Mouse (Mus musculus): Measurements from ENCODE around the gene D17Wsu92e.

Gene D17Wsu92e

DNA sequence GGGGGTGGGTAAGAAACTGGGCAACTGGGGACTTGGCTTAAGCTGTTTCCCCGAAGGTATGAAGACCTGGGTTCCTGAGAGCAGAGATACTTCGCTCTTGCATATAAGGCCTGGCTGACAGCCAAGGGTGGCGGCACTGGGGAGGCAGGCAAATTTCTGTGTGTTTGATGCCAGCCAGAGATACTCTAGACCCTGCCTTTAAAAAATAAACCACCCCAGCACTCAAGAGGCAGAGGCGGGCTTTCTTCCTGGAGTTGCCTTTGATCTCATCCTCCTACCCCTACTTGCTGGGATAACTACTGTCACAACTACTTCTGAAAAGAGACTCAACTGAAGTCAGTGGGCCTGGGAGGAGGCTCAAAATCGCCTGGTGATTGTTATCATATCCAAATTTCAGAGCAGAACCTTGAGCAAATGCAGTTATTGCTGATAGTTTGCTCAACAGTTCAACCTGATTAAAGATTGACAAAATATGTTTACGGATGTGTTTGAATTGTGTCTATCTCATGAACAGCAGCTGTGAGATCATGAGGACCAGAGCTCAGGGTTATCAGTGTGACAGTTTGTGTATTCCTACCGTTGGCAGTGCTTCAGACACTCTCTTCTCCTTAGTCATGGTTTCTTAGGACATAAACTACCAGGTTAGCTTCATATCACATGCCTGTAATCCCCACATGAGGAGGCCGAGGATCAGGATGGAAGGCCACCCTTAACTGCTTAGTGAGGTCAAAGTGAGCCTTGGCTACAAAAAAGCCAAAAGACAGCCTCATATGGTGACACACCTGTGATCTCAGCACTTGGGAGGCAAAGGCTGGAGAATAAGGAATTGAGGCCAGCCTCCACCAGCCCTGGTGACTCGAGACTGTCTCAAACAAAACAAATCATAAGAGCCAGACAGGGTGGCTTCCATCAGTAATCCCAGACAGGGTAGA, 1.2 kb upstream of the D17Wsu92e start:
- no peak for DNase-seq (ENCODE audit: low read depth, low spot score)

DNA sequence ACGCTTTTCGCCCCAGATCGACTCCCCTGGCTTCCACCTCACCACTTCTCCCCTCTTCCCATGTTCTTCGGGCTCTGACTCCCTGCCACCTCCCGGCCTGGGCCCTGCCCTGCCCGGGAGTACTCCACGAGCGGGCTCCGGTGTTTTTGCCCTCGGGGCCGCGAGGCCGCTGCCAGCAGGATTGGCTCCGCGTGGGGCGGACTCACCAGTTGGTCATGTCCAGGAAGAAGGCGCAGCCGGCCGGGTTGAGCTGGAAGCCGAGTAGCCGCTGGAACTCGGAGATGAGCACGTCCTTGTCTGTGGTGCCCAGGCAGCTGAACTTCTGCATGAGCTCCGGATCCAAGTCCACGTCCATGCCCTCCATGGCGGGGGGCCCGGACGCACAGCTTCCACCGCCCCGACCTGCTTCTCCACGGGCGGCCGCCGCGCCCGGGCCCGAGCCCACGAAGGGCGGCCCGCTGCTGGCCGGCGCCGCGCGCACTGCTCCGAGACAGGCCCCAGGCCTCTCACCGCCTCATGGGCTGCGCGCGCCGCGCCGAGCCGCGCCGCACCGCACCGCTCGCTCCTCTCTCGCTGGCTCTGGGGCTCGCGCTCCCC, 379 bp downstream of the D17Wsu92e start:
- DNase-seq (ENCODE audit: low read depth, low spot score) = no peak

DNA sequence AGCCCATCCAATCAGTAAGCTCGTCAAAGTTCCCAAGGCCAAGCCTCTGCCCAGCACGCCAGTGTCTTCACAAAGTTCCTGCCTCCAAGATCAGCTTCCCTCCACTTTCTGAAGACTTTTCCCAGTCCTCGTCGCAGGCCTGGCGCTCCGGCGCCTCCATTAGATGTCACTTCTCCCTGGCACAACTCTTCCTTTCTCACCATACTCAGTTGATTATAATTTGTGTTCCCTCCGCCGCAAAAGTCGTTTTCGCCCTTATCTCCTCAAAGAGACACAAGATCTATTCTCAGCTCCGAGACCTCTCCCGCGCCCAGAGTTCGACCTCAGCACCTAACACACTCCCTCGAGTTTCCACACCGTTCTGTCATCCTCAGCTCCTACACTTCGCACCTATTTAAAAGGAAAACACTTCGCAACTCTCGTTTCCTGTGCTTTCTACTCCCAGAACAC, 902 bp downstream of the D17Wsu92e start:
- no peak for DNase-seq (ENCODE audit: low read depth, low spot score)

DNA sequence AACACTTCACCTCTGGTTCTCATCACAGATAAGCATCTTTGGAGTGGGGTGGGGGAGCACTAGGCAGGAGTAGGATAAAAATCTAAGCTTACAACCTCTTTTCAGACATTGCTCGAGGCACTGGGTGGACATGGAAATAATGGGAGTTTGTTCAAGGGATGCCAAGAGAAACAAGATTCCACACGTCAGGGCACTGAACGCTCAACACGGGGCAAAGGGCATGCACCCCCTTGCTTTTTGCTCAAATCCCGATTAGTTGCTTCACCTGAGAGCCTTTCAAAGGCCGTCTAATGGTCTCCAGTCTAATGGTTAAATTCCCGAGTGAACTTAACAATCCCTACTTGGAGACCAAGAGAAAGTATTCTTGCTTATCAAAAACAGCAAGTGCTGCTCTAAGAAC, 1.4 kb downstream of the D17Wsu92e start:
- no peak for DNase-seq (ENCODE audit: low read depth, low spot score)

DNA sequence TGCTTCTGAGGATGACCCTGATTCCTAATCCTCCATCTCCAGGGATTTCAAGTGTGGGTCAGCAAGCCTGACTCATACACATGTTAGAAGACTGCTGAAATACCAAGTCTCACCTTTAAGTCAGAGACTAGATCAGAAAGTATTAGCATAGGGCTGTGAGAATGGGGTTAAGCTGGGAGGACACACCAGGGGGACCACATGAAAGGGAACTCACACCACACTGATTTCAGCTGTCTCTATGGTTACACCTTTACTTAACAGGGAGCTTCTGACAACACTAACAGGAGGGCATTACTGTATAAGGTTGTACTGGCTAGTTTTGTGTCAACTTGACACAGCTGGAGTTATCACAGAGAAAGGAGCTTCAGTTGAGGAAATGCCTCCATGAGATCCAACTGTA, 5.8 kb downstream of the D17Wsu92e start:
- DNase-seq (ENCODE audit: low read depth, low spot score) = no peak

DNA sequence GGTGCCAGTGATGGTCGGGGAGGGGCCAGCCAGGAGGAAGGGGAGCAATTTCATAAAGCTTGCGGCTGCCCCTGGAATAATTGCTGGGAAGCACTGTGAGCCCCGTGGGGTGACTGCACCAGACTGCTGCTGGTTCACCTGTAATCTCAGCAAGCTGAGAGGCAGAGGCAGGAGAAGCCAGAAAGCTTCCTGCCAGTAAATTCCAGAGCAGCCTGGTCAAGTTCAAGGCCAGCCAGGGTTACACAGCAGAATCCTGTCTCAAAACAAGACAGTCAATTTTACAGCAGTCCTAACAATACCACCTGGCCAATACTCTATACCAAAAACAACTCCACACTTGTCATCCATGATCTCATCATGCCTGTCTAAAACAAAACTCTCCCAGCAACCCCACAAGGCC, 8.5 kb downstream of the D17Wsu92e start:
- no peak for DNase-seq (ENCODE audit: low read depth, low spot score)

DNA sequence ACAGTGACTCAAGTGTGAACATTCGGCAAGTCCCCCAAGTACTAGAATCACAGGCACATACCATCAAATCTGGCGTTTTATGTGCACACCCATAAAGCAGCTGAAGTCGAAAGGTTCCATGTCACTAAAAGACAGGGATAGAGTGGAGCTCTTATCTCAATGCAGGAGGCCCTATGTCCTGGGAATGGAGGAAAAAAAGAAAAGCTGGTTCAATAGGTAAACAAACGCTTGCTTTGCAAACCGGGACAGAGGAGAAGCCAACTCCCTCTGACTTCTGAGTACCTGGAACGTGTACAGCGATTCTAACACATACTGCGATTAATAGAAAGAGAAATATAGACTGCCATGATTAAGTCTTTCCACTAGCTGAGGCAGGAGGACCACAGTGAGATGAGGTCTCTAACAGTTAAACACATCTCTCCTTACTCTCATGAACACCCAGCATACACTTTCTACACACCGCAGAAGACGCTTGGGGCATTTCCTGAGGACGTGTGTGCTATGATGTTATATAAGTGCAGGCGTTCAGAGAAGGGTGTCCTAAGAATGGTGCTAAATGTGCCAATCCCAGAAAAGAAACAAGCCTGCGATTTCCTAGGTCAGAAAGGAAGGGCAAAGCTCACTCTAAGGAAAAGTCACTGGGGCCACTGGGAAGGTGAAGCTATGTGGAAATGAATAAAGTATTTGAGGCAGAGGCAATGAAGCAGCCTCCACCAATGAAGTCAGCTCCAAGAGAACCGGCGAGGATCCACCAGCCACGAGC, 9.7 kb downstream of the D17Wsu92e start:
- no peak for DNase-seq (ENCODE audit: low read depth, low spot score)

DNA sequence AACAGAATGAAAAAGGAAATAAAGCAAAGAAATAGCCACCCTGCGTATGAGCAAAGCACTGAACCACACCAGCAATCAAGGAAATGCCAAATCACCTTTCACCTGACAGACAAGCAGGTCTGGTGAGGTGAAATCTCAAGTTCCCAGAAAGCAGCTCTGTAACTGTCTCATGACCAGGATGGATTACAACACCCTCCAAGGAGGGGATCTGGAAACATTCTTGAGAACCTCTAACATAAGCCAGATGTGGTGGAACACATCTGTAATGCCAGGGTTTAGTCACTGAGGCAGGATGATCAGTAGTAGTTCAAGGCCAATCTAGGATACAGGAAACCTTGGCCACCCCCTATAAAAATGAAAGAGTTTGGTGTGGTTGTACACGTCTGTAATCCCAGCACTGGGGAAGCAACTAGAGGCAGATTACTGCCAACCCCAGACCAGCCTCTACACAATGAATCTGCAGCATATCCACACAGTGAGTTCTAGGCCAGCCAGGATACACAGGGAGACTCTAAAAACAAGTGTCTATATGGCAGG, 12.8 kb downstream of the D17Wsu92e start:
- DNase-seq (ENCODE audit: low read depth, low spot score) = no peak

DNA sequence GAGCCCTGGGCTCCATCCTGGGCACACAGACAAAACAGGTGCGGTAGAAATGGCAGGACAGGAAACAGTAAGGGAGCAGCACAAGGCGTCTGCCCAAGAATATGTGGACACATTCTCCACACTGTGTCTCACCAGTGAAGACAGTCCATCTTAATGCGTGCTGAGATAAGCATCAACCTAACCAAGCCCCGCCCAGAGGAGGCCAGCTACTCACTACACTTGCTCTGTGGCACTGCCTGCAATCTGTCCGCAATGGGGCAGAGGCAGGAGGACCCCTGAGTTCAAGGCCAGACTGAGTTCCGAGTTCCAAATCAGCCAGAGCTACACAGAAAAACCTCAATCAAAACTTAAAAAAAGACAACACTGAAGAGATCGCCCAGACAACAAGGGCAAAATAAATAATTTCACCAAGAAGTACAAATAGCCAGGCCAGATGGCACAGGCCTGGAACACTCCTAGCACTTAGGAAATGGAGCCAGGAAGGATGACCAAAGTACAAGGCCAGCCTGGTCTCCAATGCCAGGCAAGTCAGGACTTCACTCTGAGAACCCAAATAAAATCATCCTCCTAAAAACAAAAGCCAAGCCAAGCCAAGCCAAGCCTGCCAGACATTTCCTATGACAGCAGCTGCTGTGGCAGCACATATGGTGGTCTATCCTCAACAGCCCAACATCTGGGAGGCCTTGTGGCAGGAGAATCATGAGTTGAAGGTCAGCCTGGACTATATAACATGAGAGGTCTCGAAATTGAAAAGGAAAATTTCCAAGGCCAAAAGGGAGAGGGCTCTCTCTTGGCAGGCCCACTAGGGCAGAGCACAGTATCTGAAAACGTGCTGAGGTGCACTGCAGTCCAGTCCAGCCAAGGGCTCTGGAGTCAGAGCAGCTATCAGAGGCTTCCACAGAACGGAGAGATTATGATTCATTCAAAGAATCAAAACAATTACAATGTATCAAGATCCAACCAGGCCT, 15.4 kb downstream of the D17Wsu92e start:
- DNase-seq (ENCODE audit: low read depth, low spot score) = no peak

DNA sequence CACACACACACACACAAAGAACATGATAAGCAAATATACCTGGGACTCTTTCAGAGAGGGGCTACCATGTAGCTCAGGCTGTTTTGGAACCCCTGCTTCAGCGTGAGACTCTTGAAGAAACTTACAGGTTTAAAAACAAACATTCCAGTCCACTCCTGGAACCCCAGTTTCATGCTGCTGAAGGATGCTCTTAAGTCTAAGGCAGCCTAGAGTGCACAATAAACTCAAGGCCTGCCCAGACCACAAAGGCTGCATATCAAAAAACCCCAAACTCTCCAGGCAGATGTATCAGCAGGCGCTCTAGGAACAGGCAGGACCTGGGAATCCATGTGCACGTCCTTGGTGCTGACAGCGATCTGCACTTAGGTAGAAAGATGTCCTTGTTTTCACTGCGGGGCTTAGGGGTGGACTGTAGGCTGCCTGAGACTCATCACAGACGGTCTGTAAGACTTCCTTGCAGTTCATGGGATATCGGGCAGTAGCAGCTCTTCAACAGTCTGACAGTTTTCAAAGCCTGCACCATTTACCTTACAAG, 16.2 kb downstream of the D17Wsu92e start:
- no peak for DNase-seq (ENCODE audit: low read depth, low spot score)

DNA sequence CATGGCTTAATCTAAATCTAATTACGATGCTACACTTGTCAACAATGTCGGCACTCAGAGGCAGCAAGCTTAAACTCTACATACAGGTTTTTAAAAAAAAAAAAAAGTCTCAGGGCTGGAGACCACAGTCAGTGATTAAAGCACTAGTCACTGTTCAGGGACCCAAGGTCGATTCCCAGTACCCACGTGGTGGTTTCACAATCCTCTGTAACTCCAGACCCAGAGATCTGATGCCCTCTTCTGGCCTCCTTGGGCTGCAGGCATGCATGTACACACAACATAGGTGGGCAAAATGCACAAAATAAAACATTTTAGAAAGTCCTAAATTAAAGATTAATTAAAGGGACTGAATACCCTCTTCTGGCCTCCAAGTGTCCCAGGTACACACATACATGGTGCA, 16.7 kb downstream of the D17Wsu92e start:
- no peak for DNase-seq (ENCODE audit: low read depth, low spot score)

DNA sequence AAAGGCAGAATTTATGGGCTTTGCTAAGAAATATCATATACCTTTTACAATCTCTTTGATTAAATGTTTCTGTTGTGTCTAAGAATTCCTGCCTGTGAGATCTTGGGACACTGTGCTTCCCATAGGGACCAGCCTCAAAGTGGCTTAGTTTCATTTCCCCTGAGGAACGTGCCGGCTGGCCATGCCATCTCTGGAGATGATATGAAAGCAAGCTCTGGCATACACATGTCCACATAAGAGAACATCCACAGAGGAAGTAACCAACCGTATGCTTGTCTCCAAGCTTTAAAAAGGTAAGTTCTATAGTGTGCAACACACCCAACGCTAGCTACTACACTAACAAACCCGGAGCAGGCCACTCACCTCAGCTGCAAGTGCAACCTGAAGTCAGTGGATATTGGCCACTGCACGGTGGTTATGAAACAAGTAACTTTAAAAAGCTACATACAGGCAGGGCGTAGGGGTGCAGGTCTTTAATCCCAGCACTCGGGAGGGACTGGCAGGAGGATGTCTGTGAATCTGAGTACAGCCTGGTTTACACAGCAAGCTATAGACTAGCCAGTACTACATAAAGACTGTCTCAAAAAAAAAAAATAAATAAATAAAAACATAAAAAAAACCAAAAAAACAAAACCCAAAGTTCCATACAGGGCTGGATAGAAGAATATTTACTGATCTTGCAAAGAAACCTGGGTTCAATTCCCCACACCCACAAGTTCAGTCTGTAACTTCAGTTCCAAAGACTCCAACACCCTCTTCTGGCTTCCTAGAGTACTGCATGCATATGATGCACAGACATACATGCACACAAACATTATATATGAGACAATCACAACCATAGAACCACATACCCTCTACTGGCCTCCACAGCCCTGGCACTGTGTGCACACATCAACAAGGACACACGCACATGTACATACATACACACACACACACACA, 19.5 kb downstream of the D17Wsu92e start:
- no peak for DNase-seq (ENCODE audit: low read depth, low spot score)

DNA sequence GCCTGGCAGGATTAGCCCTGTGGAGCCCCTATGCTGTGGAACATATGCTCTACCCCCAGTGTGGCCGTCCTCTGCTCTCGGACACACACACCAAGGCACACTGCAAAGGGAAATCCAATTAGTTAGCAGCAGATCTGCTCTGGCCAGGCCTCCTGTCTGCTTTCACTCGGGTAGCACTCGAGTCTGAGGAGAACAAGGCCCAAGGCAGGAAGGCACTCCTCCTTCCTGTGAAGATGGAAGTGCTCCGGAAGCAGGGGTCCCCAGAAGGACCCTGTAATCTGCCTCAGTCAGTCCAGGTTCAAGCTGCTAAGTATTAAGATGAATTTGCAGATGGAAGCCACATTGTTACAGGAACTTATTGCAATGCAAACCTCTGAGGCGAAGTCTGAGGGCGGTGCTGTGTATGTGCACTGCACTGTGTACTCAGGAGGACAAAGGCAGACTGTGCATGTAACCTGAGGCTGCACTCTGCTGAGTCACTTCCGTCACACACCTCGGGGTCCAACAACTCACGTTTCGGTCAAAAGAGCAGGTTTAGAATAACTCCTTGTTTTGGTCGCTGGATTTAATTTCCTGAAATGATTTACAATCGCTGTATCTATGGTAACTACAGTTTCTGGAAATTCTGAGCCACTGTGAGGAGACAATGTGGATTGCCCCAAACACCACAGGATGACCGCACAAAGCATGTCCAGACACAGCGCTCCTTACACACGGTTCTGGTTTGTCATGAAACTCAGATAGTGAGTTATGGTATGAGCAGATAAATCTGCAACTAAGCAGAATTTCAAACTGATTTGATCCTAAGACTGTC, 20.5 kb downstream of the D17Wsu92e start:
- peak; percentile 94 for DNase-seq (ENCODE audit: low read depth, low spot score)

DNA sequence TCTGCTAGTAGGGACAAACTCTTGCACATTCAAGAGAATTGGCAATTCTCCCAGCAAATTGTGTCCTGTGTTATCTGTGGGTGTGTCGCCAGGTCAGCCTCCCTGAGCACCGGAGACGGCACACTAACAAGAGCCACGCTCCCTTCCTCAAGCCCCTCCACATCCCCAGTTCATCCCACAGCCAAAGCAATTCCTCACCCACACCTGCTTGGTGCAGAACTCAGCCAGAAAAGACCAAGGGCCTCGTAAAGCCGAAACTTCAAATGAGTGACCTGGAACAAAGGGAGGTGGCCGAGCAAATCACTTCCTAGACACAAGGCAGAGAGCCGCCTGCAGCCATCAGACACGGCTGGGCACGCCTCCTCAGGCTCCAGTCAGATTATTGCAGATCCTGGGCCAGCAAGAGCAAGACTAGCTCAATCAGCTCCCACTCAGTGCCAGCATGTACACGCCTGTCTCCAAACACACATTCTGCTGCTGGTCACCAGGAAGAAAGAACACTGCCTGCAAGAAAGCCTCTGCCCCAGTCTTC, 23.0 kb downstream of the D17Wsu92e start:
- peak; percentile 59 for DNase-seq (ENCODE audit: low read depth, low spot score)

DNA sequence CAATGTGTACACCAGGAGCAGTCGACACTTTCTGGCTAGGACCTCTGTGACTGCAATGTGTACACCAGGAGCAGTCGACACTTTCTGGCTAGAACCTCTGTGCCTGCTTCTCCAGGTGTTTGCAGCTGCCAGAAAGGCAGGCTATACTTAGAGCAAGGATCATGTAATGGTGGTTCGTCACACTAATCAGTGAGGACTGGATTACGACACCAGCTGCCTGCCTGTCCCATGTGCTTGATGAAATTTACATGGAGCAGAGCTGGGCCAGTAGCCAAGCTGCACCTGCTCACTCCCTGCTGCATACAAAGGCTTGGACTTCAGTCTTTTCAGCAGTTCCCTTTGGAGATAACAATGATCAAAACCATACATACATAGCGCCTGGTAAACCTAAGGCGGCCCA, 23.7 kb downstream of the D17Wsu92e start:
- peak; percentile 53 for DNase-seq (ENCODE audit: low read depth, low spot score)

DNA sequence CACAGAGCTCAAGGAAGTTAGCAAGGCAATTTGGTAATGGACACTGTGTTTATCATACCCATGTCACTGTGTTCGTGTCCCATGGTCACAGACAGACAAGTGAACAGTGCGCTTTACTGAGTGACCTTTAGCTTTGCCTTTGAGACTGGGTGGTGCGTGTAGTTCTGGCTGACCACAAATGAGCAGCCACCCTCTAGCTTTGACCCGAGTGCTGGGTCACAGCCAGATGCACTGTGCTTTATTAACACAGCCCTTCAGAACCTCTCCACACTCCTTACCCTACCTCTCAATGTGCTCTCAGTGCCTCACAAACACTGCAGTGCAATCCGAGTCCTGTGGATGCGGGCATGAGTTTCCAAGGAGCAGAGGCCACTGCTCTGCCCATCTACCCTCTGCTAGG, 27.3 kb downstream of the D17Wsu92e start:
- no peak for DNase-seq (ENCODE audit: low read depth, low spot score)

DNA sequence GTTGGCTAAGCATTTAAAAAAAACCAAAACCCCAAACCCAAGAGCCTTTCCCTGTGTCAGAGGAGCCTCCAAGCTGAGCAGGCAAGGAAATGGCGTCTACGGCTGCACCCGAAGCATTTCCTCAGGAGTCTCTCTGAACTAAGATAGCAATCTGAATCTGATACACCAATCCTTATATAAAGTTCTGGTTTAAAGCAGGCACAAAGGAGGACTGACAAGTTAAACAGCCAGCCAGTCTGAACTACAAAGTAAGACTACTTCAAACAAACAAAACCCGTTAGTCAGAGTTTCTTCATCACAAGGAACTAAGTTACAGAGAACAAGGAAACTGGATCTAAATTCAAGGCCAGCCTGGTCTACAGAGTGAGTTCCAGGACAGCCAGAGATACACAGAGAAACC, 27.9 kb downstream of the D17Wsu92e start:
- DNase-seq (ENCODE audit: low read depth, low spot score) = no peak

DNA sequence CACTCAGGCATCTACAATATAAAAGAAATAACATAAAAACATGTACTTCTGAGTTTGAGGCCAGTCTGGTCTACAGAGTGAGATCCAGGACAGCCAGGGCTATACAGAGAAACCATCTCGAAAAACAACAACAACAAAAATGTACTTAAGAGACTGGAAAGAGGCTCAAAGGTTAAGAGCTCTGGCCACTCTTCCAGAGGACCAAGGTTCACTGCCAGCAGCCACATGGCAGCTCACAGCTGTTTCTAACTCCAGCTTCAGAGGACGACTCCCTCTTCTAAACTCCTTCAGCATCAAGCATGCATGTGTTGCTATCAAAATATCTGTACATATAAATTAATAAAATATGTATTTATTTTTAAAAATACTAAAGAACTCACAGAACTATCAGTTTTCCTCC, 28.9 kb downstream of the D17Wsu92e start:
- no peak for DNase-seq (ENCODE audit: low read depth, low spot score)
